Mouse (Mus musculus) heart, adult 2 months (tissue): ENCODE measurements at regions not wholly inside any gene's neighbourhood (a gene's known extent, or its start where the extent isn't known, plus 50 kb on each side); places are given as distances from the start of the nearest gene placed in this dataset.

Experiments
- CTCF ChIP-seq: fragments of 200-600 bp; IDR thresholded peaks from 2 replicates; pipeline ENCODE4 v1.8.1; 2022; ENCODE audit warnings: antibody characterized with exemption, mild to moderate bottlenecking, moderate library complexity
- POLR2A ChIP-seq: fragments of 200-500 bp; IDR thresholded peaks from 2 replicates; pipeline ENCODE4 v1.6.1; 2011; ENCODE audit warnings: mild to moderate bottlenecking, low read depth, low read length, control low read depth; ENCODE audit not compliant: insufficient read depth

DNA sequence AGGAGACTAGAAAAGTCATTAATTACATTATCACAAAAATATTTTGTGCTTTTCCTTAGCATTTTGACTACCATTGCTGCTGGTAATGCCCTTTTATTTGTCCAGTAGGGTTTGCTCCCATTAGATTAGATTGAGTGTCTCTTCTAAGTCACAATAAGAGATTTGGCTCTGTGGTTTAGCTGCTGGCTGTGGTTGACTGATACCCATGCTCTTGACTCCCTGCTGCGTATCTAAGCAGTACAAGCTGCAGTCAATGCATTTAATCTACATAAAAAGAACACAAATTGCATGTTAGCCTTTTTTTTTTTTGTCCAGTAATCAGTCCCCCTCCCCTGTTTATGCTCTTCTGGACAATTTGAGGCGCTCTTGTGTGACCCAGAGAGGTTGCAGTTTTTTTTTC is 133.0 kb upstream of the Rai2 start:
- TF ChIP-seq POLR2A (no peak), CTCF (no peak)
